Mouse (Mus musculus) urinary bladder, postnatal 25 days (tissue): Measurements from ENCODE around the gene Gm8909.
"Not testable (repeated sequence)": the region's sequence is repeated elsewhere in the genome, so short reads cannot be mapped to it uniquely, and the experiment has no call there.

Source experiments
- DNase-seq: peaks from one replicate; pipeline ENCODE4 v3.0.0; 2022; ENCODE audit warnings: low spot score

Gene Gm8909

GRCm38 (mm10) chr17:36161129-36162051 is 6.9 kb downstream of the Gm8909 start:
- DNase-seq = no peak

DNA sequence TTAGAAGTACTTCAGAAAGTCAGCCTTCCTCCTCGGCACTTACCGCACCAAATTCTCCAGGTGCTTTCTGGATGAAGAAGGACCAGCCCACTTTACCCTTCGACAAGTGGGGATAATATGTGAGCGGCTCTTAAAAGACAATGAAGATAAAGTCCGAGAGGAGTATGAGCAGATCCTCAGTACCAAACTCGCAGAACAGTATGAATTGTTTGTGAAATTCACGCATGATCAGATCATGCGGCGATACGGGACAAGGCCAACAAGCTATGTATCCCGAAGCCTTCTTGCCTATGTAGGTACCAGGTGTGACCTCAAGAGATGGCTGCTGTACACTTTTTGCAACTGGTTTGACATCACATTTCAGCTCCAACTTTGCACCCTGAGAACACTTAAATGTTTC is 10.1 kb downstream of the Gm8909 start:
- DNase-seq = not testable (repeated sequence)

- DNase-seq = not testable (repeated sequence)
Measured at GRCm38 (mm10) chr17:36157782-36158181, 10.6 kb downstream of the Gm8909 start.

GRCm38 (mm10) chr17:36154271-36155149 is 13.8 kb downstream of the Gm8909 start:
- no peak for DNase-seq

- DNase-seq = not testable (repeated sequence)
Measured at GRCm38 (mm10) chr17:36151200-36151599, 17.1 kb downstream of the Gm8909 start.

- DNase-seq = not testable (repeated sequence)
Measured at GRCm38 (mm10) chr17:36148468-36148867, 19.9 kb downstream of the Gm8909 start.

- DNase-seq = not testable (repeated sequence)
Measured at GRCm38 (mm10) chr17:36146937-36147336, 21.4 kb downstream of the Gm8909 start.

- DNase-seq = not testable (repeated sequence)
Measured at GRCm38 (mm10) chr17:36145861-36146156, 22.5 kb downstream of the Gm8909 start.

- no peak for DNase-seq
Measured at GRCm38 (mm10) chr17:36145111-36145860, 23.1 kb downstream of the Gm8909 start.

DNA sequence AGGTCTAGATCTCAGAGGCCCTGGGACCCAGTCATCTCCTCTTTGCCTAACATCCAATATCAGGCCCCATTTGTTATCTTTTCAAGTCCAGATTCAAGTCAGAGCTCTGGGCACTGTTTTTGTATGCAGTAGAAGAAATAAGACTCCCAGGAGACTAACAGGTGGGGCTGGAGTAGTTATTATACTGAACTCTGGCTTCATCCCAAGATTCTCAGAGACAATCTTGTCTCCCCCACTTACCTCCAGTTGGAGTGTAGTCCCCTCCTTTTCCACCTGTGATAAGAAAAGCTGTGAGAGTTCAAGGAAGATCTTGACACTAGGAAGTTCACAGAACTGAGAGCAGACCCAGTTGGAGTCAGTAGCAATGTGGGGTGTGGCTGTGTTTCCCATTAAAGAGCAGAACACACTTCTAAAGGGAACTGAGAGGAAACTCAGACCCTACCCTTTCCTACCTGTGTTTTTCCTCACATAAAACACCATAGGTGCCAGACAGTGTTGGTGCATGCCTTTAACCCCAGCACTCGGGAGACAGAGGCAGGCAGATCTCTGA is 32.0 kb downstream of the Gm8909 start:
- not testable (repeated sequence) for DNase-seq

GRCm38 (mm10) chr17:36135421-36136231 is 32.7 kb downstream of the Gm8909 start:
- not testable (repeated sequence) for DNase-seq

DNA sequence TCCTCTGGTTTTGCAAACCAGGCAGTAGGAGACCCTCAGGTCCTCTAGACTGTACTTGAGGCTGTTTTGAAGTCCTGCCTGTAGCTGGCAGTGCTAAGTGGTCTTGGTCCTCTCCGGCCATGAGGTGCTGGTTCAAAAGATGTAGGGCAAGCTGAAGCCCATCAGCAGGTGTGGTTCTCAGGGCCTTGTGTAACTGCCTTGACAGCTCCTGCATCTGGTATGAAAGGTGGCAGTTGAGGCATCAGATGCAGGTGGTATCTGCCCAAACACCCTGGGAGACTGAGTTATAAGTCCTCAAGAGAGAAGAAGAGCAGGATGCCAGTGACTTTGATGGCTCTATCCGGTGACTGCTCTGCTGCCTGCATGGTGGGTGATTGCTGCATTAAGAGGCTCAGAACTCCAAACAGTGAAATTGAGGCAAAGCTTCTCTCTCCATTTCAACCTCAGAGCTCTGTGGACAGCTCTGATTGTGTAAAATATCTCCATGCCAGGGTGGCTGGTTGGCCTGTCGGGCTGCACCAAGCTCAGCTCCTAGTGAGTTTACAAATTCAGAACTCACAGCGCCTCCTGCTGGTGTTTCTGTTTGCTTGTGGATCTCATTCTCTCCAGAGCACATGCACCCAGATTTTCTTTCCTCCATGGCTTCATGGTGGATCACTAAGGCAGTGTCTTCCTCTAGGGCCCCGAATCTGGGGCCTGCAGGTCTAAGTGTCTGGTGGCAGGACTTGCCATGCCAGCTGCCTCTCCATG is 36.6 kb downstream of the Gm8909 start:
- DNase-seq = no peak

DNA sequence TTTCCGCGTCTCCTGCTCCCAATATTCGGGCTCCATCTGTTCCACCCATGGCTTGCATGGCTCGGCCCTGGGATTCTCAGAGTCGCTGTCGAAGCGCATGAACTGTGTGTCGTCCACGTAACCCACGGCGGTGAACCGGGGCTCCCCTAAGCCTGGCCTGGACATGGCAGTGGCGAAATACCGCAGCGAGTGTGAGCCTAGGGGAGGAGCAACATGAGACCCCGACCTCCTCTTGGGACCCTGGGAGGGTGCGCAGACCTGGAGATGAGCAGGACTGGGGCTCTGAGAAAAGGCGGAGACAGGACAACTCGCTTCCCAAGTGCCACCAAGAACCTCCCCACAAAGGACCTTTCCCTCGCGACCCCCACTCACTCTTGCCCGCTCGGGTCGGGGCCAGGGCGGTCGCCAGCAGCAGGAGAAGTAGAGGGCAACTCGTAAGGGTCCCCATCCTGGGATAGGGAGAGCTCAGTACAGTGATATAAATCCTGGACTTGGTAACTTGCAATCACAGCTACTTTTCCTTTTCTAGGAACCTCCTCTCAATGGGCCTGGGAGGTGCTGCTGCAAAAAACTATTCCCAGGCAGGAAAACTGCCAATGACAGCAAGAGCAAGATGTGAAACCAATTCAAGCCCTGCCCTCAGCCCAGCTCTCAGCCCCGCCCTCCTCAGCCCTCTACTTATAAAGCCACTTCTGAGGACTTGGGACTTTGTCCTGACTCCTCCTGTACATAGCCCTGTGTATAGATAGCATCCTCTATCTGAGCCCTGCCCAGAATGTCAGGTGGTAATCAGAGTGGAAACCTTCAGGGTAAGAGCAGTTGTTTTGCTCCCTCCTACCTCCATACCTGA is 39.1 kb downstream of the Gm8909 start, which contains the start of gene Gm7030:
Gm7030 (minus strand) TSS at position 458 of the 850 bp plus-strand sequence.
- DNase-seq = not testable (repeated sequence)

DNA sequence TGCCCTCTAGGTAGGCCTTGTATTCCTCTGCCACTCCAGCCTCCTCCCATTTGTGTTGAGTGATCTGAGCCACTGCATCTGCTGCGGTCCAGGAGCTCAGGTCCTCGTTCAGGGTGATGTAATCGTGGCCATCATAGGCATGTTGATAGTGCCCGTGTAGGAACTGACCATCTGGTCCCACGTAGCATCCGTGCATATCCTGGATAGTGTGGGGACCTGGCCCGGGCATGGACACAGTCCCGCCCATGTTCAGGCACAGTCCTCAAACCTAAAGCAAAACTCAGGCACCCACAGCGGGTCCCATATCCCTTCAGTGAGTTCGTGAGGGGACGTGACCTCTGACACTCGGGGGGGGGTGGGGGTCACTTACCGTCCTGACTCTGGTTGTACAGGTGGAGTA is 39.8 kb downstream of the Gm8909 start:
- DNase-seq = not testable (repeated sequence)

DNA sequence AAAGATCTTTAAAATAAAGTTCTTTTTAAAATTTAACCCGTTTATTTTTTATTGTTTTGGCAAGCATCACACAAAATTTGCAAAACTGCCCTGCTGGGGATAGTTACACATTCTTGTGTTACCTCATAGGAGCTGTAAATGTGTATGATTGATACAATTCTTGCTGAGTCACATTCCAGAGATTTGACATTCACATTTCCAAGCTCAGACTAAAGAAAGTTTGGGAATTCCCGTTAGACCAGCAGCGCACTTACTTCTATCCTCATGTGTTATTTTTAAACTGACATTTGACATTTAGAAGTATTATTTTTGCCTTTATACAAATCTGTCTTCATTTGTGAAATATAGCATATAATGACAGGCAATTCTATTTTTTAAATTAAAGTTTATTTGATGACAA is 44.2 kb downstream of the Gm8909 start:
- DNase-seq = not testable (repeated sequence)

- DNase-seq = not testable (repeated sequence)
Measured at GRCm38 (mm10) chr17:36121352-36122020, 46.9 kb downstream of the Gm8909 start, which contains the start of gene Gm19684. Gene Gm19684 (plus strand): TSS chr17:36121678.

GRCm38 (mm10) chr17:36120839-36121238 is 47.5 kb downstream of the Gm8909 start:
- not testable (repeated sequence) for DNase-seq

- not testable (repeated sequence) for DNase-seq
Measured at GRCm38 (mm10) chr17:36116545-36116944, 51.8 kb downstream of the Gm8909 start.
